Mouse (Mus musculus): ENCODE data around the gene Gm10681. TPM values are rescaled to one million over a fixed set of nuclear protein-coding genes. Genes with fewer than 3 reads are reported as not detected.
"Not testable (repeated sequence)": the region's sequence is repeated elsewhere in the genome, so short reads cannot be mapped to it uniquely, and the experiment has no call there.

Gene Gm10681
- polyA plus RNA-seq, 1 experiment: 0.22 TPM

DNA sequence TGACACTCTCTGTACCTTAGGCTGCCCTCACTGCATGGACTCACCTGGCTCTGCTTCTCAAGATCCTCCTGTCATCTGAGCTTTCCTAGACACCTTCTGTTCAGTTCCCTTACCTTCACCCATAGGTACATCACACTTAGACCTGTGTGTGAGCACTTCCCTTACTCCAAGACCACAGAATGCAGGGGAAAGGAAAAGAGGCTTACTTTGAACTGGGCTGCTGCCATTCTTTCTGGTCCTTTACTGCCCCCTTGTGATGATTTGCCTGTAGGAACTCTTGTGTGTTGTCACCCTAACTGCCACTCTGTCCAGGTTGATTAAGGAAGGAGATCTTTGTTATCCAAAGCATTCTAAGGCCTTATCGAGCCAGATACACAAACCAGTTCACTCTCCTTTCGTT is 38.4 kb downstream of the Gm10681 start:
- no CpG with 5 or more reads among the region's 2 CpGs for WGBS
- not testable (repeated sequence) for H3K27ac ChIP-seq (ENCODE audit: control insufficient read depth, insufficient read depth, low read length); H3K36me3 ChIP-seq (ENCODE audit: control insufficient read depth, insufficient read depth, low read length); H3K27me3 ChIP-seq (ENCODE audit: control insufficient read depth, insufficient read depth, low read length); DNase-seq; H3K4me3 ChIP-seq (ENCODE audit: control insufficient read depth, insufficient read depth, low read length); H3K4me1 ChIP-seq (replicated peaks; ENCODE audit: control insufficient read depth, insufficient read depth, low read length)

GRCm38 (mm10) chr3:98548495-98548894 is 40.1 kb downstream of the Gm10681 start:
- 100% methylated on average over 1 of the region's 1 CpGs for WGBS
- H3K4me1 ChIP-seq (replicated peaks; ENCODE audit: control insufficient read depth, insufficient read depth, low read length); H3K4me3 ChIP-seq (ENCODE audit: control insufficient read depth, insufficient read depth, low read length); H3K27ac ChIP-seq (ENCODE audit: control insufficient read depth, insufficient read depth, low read length); H3K27me3 ChIP-seq (ENCODE audit: control insufficient read depth, insufficient read depth, low read length); DNase-seq; H3K36me3 ChIP-seq (ENCODE audit: control insufficient read depth, insufficient read depth, low read length): not testable (repeated sequence)

DNA sequence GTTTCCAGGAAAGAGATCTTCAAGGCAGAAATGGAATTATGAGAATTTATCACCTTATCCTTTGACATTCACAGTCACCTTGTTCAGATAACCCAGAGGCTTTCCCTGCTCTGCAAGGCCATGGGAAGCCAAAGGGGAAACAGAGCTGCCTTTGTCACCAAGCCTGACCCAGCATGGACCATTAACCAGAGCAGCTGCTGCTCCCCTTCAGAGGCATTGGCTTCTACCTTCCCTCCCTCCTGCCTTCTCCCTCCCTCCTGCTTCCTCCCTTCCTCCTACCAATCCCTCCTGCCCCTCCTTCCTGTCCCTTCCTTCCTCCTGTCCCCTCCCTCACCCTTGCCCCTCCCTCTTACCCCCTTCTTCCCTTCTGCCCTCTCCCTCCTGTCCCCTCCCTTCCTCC is 41.0 kb downstream of the Gm10681 start:
- not testable (repeated sequence) for H3K36me3 ChIP-seq (ENCODE audit: control insufficient read depth, insufficient read depth, low read length); H3K4me3 ChIP-seq (ENCODE audit: control insufficient read depth, insufficient read depth, low read length); DNase-seq; H3K4me1 ChIP-seq (replicated peaks; ENCODE audit: control insufficient read depth, insufficient read depth, low read length); H3K27me3 ChIP-seq (ENCODE audit: control insufficient read depth, insufficient read depth, low read length); H3K27ac ChIP-seq (ENCODE audit: control insufficient read depth, insufficient read depth, low read length)

- not testable (repeated sequence) for H3K4me3 ChIP-seq (ENCODE audit: control insufficient read depth, insufficient read depth, low read length); H3K4me1 ChIP-seq (replicated peaks; ENCODE audit: control insufficient read depth, insufficient read depth, low read length); H3K36me3 ChIP-seq (ENCODE audit: control insufficient read depth, insufficient read depth, low read length); DNase-seq; H3K27ac ChIP-seq (ENCODE audit: control insufficient read depth, insufficient read depth, low read length); H3K27me3 ChIP-seq (ENCODE audit: control insufficient read depth, insufficient read depth, low read length)
These were observed 63.6 kb downstream of the Gm10681 start for GRCm38 (mm10) chr3:98524978-98525377.

GRCm38 (mm10) chr3:98524552-98524951 is 64.1 kb downstream of the Gm10681 start:
- H3K4me3 ChIP-seq (ENCODE audit: control insufficient read depth, insufficient read depth, low read length); H3K27me3 ChIP-seq (ENCODE audit: control insufficient read depth, insufficient read depth, low read length); DNase-seq; H3K4me1 ChIP-seq (replicated peaks; ENCODE audit: control insufficient read depth, insufficient read depth, low read length); H3K36me3 ChIP-seq (ENCODE audit: control insufficient read depth, insufficient read depth, low read length); H3K27ac ChIP-seq (ENCODE audit: control insufficient read depth, insufficient read depth, low read length): not testable (repeated sequence)
- WGBS: no CpG with 5 or more reads among the region's 1 CpGs

- H3K27me3 ChIP-seq (ENCODE audit: control insufficient read depth, insufficient read depth, low read length); H3K4me1 ChIP-seq (replicated peaks; ENCODE audit: control insufficient read depth, insufficient read depth, low read length); DNase-seq; H3K4me3 ChIP-seq (ENCODE audit: control insufficient read depth, insufficient read depth, low read length); H3K27ac ChIP-seq (ENCODE audit: control insufficient read depth, insufficient read depth, low read length); H3K36me3 ChIP-seq (ENCODE audit: control insufficient read depth, insufficient read depth, low read length): not testable (repeated sequence)
- 56% methylated on average over 1 of the region's 2 CpGs for WGBS
These were observed 65.8 kb downstream of the Gm10681 start for GRCm38 (mm10) chr3:98522779-98523178.

DNA sequence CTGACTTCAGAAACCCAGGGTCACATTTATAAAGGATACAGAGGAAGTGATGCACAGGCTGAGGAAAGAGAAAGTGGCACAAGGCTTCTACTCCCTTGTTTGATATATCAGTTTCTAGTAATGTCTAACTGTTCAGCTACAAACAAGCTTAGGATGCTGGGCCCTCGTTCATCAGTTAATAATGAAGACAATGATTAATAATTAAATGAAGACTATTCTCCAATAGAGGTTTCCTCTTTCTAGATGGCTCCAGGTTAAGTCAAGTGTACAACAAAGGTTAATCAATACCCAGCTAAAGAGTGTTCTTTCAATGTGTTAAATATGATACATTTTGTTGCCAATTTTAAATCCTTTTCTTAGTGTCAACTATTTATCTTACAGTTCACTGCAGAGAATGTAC is 78.2 kb downstream of the Gm10681 start, which contains the start of gene Hsd3b4:
TSS of gene Hsd3b4 (minus strand) at position 101 of the 400 bp plus-strand sequence.
- DNase-seq; H3K36me3 ChIP-seq (ENCODE audit: control insufficient read depth, insufficient read depth, low read length); H3K4me1 ChIP-seq (replicated peaks; ENCODE audit: control insufficient read depth, insufficient read depth, low read length); H3K4me3 ChIP-seq (ENCODE audit: control insufficient read depth, insufficient read depth, low read length); H3K27ac ChIP-seq (ENCODE audit: control insufficient read depth, insufficient read depth, low read length); H3K27me3 ChIP-seq (ENCODE audit: control insufficient read depth, insufficient read depth, low read length): not testable (repeated sequence)
- no CpG with 5 or more reads among the region's 1 CpGs for WGBS

DNA sequence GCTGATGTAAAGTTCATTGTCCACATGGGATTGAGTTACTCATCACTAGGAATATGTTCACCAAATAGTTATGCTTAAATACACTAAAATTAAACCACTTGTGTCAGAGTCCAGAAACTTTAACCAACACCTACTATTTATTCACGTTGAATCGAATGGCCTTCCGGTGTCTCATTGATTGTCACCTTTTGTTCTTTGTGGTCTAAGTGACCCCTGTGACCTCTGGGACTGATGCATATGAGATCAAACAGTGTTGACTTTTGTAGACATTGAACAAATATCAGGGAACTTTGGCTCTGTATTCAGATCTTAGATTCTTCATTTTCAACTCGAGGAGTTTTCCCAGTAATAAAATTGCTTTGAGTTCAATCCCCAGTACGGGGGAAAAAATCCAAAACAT is 81.4 kb downstream of the Gm10681 start:
- H3K4me1 ChIP-seq (replicated peaks; ENCODE audit: control insufficient read depth, insufficient read depth, low read length); DNase-seq; H3K27ac ChIP-seq (ENCODE audit: control insufficient read depth, insufficient read depth, low read length); H3K27me3 ChIP-seq (ENCODE audit: control insufficient read depth, insufficient read depth, low read length); H3K4me3 ChIP-seq (ENCODE audit: control insufficient read depth, insufficient read depth, low read length); H3K36me3 ChIP-seq (ENCODE audit: control insufficient read depth, insufficient read depth, low read length): not testable (repeated sequence)
- WGBS: no CpG with 5 or more reads among the region's 5 CpGs

Other genes starting within 250 kb of the Gm10681 start
- gene Phgdh, start 248.8 kb downstream of the Gm10681 start, polyA plus RNA-seq (2012; rRNA removed): 213 and 232 TPM in 2 replicates
- gene Zfp697, start 206.3 kb downstream of the Gm10681 start, polyA plus RNA-seq (2012; rRNA removed): 0.66 and 0.96 TPM in 2 replicates
- not detected in 2 replicates for gene Gm4450, start 131.7 kb downstream of the Gm10681 start, polyA plus RNA-seq (2012; rRNA removed)
- gene Hsd3b4, start 78.3 kb downstream of the Gm10681 start, polyA plus RNA-seq (2012; rRNA removed): 0.22 TPM in 1 of 2 replicates, not detected in the other
- gene Hsd3b5, start 41.4 kb upstream of the Gm10681 start, polyA plus RNA-seq (2012; rRNA removed): not detected in 2 replicates
- gene Hsd3b2, start 135.7 kb upstream of the Gm10681 start, polyA plus RNA-seq (2012; rRNA removed): not detected in 2 replicates
- gene Hsd3b3, start 174.3 kb upstream of the Gm10681 start, polyA plus RNA-seq (2012; rRNA removed): 0.09 TPM in 1 of 2 replicates, not detected in the other
- gene Hsd3b6, start 225.6 kb upstream of the Gm10681 start, polyA plus RNA-seq (2012; rRNA removed): 0.43 and 0.60 TPM in 2 replicates